18 mouse cellular contexts compared by ENCODE assay signal in the genomic region with DNA sequence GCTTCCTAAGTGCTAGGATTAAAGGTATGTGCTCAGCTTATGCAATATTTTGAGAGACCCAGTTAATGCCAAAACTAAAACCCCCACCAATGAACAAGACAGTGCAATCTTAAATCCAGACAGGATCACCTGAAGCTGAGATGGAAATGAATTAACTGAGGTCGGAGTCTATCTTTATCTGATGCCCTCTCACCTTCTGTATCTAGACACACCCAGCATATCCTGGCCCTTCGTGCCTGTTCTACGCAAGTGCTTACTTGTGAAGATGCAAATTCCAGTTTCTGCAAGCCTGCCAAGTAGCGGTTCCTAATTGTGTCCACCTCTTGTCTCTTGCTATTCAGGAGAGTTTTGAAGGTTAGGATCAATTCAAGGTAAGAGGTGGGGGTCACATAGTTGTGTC.
A peak's percentile ranks its signal among the peaks of the same experiment; 100 is the strongest.
DNase-seq lines count a peak whose midpoint lies in the region.
"Had no signal": no experiment of that assay in that cellular context is flagged by ENCODE, and none has a peak within 500 bp of the region (broad histone marks: within the 10 kb centered on the region; RNA-seq: fewer than 3 reads in every experiment).

No protein-coding gene starts in this region.

- H3K4me1 ChIP-seq in brown adipose tissue, adult 24 weeks (ENCODE audit: control insufficient read depth, insufficient read depth, insufficient read length, low read length) = peaks cover 26% of the 10 kb centered on the region
- H3K4me1 ChIP-seq: embryonic facial prominence, embryonic 12.5 days; forebrain, embryonic 13.5 days; forebrain, embryonic 15.5 days had no signal

- peak; percentile 16 to 39 for DNase-seq in heart, adult 18-20 months
- DNase-seq in heart, adult 8-10 months (ENCODE audit: low spot score) = no peak
- DNase-seq in ZHBTc4 (ENCODE audit: low read depth, low spot score) = peak; percentile 8
- DNase-seq in urinary bladder, adult 18-20 months (ENCODE audit: low spot score in 2 of 2) = no peak
- DNase-seq: adrenal gland, adult 8-10 months; adrenal gland, postnatal 14 days; adrenal gland, postnatal 36 days; cerebellum, adult 11 months; cerebellum, adult 18-20 months; cerebellum, adult 9-10 months; cerebellum, postnatal 10 days; cerebellum, postnatal 25 days; forebrain, postnatal 0 days had no signal

- no peak overlapping the region for H3K4me3 ChIP-seq in brown adipose tissue, adult 24 weeks (ENCODE audit: insufficient read depth, low read depth, low read length)
- H3K4me3 ChIP-seq: embryonic facial prominence, embryonic 10.5 days; embryonic facial prominence, embryonic 12.5 days; forebrain, embryonic 13.5 days; forebrain, embryonic 15.5 days had no signal

- H3K27ac ChIP-seq in brown adipose tissue, adult 24 weeks (replicated peaks; ENCODE audit: low read depth, low read length) = peak overlapping the region; percentile 19
- H3K27ac ChIP-seq: embryonic facial prominence, embryonic 10.5 days; embryonic facial prominence, embryonic 12.5 days; forebrain, embryonic 13.5 days; forebrain, embryonic 15.5 days had no signal

Comparison
In these comparisons a context has a peak if more than half of its experiments do, and no peak if none do; other contexts are left out.
1. DNase-seq: peak in heart, adult 18-20 months (2 of 2) and ZHBTc4 (single experiment); none in heart, adult 8-10 months (single experiment) and urinary bladder, adult 18-20 months (0 of 2).